Mouse (Mus musculus) gastrocnemius, adult 8-10 months (tissue): ENCODE measurements at regions not wholly inside any gene's neighbourhood (a gene's known extent, or its start where the extent isn't known, plus 50 kb on each side); places are given as distances from the start of the nearest gene placed in this dataset. TPM values are rescaled to one million over a fixed set of nuclear protein-coding genes. Genes with fewer than 3 reads are reported as not detected.

Source experiments
- DNase-seq, 2 experiments: peaks; one replicate each; pipeline ENCODE4 v3.0.0; 2022; ENCODE audit warnings: low spot score in 2 of 2
- microRNA-seq: library from miRNA; unstranded; fragments of <30 nt; microRNA quantifications from one replicate; pipeline ENCODE4 v1.2.0, GENCODE M21; 2022

DNA sequence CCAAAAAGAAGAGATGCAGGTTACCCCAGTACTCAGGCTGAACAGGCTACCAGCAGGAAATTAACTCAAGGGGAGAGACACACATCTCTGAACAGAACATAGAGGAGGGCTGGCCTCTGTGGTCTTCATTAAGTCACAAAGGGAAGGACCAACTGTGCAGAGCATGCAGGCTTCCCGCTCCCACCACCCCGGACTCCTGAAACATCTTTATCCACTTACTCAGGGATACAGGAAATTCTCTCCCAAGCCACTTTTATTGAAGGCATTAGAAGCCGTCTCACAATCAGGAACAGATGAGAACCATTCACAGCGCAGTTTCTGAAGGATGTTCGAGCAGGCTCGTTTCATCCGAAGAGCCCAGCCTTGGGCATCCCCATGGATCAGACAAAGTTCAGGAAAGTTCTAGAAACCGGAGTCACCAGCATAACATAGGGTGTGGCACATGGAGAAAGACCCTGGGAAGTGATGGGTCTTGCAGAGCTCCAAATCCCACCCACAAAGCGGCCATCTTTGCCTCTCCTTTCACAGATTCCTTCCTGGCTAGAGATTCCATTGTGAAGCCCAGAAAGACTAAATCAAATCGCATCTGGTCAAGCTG is 55.9 kb upstream of the Zbtb40 start:
- DNase-seq = no peak

DNA sequence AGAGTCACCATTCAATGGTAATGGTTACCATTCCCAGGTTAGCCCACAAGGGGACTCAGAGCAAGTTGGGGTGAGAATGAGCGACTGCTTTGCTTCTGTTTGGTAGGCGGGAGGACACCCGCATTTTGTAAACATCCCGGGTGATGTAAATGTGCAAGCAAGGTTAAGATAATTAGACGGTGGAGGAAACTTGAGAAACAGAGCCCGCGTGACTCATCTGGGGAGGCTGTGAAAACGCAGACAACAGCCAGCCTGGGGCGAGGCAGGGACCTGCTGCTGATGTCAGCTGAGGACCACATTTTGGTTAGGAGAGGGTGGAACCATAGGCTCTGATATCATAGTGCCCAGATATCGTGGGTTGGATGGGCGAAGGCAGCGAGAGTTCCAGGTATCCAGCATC is 52.6 kb upstream of the Zbtb40 start:
- DNase-seq = no peak

DNA sequence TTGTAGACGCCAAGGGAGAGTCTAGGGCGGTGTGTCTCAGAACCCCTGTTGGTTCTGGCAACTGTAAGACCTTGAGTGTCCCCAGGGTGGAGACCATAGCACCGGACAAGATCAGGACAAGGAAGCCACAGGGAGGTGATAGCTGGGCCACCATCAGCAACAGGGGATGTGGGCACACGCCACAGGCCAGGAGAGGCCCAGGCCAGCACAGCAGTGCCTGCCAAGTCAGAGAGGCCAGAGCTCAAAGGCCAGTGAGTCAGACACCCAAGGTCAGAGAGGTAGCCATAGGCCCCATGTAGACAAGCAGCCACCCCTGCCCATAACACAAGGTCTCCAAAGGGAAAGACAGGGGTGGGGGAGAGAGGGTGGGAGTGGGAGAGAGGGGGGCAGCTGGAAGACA is 52.2 kb upstream of the Zbtb40 start:
- DNase-seq = no peak

Small RNA genes in the stretch of these regions (microRNA-seq; reads per million reads assigned to microRNA genes)
- not detected for gene Gm23263
- not detected for gene Gm25399
